Mouse (Mus musculus) kidney, adult 8-10 months (tissue): ENCODE data around the gene Zfp784.
"Not testable (repeated sequence)": the region's sequence is repeated elsewhere in the genome, so short reads cannot be mapped to it uniquely, and the experiment has no call there.

Experiments used
- DNase-seq, 2 experiments: peaks; one replicate each; pipeline ENCODE4 v3.0.0; 2022

The Zfp784 gene

DNA sequence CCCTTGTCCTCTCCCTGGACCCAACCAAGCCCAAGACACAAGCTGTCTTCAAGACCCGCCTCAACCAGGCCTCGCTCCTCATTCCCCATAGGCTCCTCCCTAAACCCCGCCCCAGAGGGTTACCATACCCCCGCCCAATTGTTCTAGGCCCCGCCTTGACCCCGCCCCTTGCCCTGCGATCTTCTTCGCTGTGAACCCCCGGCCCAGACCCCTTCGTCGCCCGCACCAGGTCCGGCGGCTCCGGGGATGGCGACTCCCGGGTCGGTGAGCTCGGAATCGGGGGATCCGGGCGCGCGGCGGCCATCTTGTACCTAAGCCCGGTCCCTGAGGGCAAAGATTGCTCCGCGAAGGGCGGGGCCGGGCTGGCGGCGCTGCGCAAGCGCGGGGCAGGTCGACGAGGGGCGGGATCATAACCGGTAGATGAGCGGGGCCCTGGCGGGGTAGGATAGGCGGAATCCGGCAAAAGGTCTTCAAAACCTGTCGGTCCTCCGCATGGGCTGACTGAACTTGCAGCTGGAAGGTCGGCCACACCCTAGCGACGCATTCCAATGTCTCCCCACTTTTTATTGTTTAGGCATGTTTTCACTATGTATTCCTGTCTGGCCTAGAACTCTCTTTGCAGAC lies at the start of gene Zfp784:
Zfp784 (minus strand) TSS at position 338 of the 624 bp plus-strand sequence.
- DNase-seq: peak; percentile 92 to 94

DNA sequence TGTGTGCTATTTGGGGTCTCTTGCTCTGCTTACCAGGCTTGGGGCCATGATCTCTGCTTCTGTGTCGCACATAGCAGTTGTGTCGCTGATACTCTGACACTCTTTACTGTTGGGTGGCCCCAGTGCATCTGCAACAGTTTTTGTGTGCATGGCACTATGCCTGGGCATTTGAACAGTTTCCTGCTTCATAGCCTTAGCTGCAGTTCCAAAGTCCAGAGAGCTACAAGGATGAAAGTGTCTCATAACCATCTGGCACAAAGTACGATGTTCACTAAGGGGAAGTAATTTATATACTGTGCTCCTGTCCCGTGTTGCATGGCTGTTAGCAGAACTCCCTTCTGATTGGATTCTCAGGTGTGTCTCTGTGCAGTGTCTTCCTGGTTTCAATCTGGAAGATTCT lies 49.6 kb upstream of the Zfp784 start:
- peak; percentile 59 to 70 for DNase-seq

DNA sequence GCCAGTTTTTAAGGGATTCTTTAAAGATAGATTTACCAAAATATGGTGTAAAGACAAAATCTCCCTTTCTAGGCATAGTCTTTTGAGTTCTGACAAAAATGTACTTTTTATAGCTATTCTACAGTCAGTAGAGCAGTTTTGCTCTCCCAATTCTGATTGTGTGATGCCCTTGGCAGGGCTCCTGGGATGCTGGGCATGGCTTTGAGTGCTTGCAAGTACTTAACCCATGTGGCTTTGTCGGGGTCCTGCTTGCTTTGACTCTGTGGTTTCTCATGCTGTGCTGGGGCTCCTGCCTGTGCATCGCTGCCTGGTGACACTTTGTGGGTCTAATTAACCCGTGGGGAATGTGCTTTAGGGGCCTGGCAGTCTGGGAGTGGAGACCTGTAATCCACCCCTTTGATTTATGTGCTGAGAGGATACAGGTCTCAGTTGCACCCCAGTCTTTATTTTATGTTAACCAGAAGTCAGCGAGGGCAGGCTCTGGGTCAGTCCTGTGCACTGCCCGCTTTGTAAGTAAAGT lies 48.7 kb upstream of the Zfp784 start:
- no peak for DNase-seq

DNA sequence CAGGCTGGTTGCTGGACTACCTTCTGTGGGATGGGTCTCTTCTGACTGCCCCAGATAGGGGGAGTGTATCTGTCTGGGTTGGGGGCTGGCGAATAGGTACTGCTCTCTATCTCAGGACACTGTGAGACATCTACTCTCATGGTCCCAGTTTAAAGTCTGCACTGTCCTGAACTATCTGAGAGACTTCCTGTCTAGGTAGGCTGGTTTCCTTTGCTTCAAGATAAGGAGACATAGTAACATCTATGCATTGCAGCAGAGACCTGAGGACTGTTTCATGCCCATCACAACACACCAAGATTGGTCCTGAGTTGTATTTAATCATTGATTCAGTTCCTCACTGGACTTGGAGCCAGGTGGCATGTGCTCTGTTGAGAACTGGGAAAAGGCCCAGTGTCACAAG lies 47.3 kb upstream of the Zfp784 start:
- DNase-seq: no peak

DNA sequence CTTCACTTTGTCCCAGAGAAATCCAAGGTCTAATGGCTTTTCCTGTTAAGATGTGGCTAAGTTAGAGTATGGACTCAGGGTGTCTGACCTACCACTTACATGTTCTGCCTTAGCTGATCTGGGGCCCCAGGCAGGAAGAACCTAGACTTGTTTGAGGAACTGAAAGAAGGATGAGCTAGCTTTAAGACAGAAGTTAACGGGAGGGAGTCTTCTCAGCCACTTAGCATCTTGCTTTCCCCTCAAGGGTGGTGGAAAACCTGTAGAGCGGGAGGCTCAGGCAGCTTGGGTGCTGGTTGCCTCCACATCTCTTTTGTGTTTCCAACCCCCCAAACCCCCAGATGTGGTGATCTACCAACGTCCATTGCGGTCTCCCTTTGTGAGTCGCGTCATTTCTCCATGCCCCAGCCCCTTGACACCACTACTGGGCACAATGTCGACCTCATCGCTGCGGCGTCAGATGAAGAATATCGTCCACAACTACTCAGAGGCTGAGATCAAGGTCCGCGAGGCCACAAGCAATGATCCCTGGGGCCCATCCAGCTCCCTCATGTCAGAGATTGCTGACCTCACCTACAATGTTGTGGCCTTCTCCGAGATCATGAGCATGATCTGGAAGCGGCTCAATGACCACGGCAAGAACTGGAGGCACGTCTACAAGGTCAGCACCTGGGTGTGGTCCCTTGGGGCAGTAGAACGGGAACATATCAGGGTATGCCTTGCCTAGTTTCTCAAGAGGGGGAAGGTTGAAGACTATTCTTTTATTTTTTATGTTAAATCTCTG lies 45.3 kb upstream of the Zfp784 start:
- peak; percentile 67 to 74 for DNase-seq

DNA sequence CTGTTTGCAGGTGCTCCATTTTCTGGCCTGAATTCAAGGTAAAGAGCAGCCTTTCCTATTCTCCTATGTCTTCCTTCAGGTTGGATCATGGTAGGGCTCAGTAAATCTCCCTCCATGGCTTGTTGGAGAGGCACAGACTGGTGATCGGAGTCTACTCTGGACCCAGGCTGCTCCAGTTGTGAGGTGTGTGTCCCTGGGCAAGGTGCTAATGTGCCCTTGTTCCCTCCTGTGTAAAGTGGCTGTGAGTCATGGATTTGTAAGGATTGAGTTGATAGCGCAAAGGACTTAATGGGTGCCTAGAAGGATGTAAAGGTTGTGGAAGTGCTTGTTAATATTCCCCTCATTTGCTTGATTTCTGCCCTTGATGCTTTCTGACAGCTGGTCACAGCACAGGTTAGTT lies 43.7 kb upstream of the Zfp784 start:
- no peak for DNase-seq

DNA sequence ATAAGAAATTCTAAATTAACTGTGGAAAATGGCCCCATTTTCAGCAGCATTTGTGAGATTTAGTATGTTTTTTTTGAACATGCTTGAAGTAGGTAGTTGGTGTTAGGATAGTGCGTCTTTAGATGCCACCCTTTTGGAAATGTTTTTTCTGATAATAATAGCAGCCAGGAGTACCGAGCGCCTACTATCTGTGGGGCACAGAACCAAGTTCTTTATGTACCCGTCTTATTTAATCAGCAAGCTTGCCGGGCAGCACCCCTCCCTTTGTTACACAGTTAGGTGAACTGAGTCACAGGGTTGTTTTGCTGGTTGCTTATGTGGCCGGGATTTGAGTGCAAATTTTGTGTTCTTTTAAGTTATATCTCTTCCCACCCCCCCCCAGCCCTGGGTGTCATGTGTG lies 43.0 kb upstream of the Zfp784 start:
- no peak for DNase-seq

DNA sequence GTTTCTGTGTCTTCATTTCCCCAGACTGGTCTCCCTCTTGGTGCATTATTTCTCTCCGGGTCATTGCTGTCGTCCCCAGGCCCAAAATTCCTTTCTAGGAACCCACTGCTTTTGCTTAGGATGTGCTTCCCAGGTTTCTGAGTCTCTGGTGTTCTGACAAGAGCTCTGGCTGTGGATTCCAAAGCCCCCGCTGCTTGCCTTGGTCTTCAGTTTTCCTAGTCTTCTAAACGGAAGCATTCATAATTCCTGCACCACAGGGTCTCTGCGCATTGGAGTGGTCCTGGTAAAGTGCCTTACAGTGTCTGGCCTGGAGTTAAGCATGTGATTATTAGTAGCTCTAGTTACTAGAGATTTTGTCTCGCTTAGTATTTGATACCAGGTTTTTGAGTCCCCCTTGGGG lies 42.6 kb upstream of the Zfp784 start:
- DNase-seq: no peak

DNA sequence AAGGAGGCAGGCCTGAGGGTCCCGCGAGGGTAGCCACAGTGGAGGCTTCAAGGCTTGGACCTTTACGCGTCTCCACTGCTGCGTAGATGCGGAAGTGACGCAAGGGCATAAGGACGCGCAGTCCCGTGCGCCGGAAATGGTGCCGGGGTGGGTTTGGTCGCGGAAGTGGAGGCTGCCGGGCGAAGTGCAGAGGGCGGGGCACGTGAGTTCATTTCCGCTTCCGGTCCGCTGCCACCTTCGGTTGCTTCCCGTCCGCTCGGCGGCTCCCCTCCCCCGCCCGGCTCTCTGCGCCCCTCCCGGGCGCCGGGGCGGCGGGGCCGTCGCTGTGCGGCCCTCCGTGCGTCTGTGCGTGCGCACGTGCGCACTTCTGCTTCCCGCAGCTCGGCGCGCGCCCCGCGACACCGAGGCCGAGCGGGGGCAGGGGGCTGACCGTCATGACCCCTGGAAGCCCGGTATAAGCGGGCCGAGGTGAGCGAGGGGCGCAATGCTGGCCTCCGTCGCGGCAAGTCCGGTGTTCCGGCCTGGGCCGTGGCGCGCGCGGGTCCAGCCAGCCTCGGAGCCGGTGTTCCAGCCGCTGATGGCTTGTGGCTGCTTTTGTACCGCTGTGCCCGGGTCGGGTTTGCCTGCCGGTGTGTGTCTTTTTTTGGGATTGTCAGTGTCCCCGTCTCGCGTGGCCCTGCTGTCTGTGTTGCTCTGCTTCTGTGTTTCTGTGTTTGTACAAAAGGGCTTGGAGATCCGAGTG lies 41.9 kb upstream of the Zfp784 start, which contains the start of gene Epn1:
Epn1 (plus strand) TSS at position 226 of the 742 bp plus-strand sequence.
- DNase-seq: peak; percentile 96

DNA sequence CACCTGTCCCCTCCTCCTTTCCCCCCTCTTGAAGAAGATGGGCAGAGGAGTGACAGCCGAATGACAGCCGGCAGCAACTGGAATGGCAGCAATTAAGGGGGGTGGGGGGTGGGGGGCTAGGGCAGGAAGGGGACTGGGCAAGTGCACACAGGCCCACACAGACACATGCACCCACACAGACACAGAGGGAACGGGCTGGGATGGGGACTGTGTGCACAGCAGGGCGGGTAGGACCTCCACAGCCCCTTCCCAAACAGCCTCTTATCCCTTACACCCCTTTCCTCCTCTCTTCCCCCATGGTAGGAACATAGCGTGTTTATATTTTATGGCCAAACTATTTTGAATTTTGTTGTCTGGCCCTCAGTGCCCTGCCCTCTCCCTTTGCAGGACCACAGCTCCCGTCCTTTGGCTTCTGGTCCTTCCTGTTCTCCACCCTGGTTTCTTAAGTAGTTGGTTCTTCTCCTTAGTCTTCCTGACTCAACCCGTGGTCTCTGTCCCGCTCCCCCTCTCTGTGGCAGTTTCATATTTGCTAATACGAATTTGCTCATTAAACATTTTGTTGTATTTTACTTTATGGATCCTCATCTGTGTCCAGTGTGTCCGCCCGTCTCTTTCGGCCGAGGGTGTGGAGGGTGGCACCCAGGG lies 41.2 kb upstream of the Zfp784 start:
- DNase-seq: not testable (repeated sequence)

DNA sequence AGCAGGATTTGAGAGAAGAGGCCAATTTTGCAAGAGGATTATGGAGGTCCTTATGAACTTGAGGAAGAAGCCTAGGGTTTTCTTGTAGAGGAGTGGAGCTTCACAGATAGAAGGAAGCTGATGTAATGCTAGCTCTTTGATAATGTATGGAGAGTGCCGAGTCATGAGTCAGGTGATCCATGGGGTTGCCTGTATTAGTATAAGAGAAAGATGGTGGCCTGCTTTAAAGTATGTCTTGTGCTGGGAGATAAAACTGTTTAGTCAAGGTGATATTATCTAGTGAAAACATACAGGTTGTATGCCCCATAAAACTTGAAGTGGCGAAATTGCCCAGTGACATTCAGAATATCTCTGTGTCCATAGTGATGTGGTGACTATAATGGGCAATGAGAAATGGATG lies 38.7 kb upstream of the Zfp784 start:
- no peak for DNase-seq

DNA sequence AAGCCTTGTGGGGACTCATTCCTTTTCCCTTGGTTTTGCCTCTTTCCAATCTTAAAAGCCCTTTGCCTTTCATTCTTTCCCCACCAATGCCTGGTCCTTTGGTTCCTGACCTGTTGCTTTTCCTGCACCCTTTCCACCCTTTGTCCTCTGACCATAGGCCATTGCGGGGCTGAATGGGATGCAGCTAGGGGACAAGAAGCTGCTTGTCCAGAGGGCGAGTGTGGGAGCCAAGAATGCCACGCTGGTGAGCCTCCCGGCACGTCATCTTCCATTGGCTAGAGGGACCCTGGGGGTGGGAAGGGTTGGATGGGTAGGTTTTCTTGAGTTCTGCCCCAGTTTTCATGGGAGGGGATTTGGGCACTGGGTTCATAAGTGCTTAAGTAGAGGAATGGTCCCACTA lies 36.7 kb upstream of the Zfp784 start:
- DNase-seq: peak in 1 of 2 experiments; percentile 40

DNA sequence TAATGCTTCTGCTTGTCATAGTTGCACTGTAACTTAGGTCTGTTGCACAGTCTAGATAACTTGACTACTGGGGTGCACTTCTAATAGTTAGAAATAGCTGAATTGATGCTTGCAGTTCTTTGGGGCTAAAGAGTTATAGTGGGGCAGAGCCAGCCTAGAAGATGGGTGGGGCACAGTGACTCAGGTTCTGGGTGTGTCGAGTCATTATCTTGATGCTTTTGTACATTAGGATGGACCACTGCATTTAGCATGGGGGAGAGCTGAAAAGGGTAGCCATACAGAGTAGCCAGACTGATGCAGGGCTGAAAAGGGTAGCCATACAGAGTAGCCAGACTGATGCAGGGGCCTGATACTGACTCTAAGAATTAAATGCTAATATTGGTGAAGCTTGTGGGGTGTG lies 35.3 kb upstream of the Zfp784 start:
- no peak for DNase-seq

DNA sequence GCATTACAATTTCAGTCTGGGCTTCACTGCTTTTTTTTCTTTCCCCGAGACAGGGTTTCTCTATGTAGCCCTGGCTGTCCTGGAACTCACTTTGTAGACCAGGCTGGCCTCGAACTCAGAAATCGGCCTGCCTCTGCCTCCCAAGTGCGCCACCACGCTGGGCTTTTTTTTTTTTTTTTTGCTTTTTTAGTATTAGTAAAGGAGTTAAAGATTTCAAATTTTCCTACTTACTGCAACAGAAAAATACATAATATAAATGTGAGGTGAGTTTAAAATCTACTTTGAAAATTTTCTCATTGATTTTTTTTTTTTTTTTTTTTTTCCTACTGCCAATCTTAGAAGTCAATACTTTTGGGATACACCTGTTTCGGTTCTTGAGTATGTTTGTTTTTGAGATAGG lies 26.6 kb upstream of the Zfp784 start:
- DNase-seq: no peak

DNA sequence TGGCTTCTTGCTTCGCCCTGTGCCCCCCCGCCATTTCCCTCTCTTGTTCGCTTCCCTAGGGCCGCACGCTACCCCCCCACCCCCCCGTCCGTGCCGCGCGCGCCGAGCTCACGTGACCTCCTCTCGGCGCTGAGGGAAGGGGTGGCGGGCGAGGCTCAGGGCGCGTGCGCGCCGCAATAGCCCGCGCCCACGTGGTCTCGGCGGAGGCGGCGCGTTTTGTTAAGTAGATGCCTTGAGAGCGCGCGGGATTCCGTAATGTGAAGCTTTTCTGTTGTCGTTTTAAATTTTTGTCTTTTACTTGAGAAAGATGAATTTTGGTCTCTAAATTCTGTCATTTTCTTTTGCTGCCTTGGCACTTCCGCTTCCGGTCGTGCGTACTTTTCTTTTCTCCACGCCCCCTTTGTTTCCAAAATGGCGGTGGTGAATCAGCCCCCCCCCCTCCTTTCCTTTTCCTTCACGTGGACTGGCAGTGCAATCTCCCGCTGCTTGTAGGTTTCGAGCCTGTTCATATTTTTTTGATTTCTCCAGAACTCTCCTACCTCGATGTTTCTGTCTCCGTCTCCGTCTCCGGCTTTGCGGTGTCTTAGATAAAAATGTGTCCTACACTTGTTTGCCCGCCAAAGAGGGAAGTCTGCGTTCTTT lies 24.2 kb upstream of the Zfp784 start:
- DNase-seq: peak in 1 of 2 experiments; percentile 69

DNA sequence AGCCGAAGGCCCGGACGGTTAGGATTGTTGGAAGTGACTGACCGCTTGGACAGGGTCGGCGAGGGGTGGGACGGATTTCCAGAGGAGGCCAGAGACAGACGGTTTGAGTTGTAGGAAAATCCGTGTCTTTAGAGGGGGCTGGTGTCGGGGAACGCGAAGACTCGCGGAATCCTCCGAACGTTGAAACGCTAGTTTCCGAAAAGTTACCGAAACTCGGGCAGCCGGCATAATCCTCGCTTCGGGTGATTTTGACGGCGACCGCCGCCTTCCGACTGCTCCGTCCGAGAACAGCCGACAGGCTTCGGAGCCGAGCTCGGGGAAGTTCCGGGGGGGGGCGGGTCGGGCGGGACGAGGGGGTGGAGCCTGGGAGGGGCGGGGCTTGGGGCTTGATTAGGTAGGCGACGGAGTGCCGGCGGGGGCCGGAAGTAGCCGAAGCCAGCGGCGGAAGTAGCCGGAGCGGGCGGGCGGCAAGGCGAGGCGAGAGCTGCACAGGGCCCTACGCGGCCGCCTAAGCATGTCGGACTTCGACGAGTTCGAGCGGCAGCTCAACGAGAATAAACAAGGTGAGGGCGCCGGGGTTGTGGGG lies 23.6 kb upstream of the Zfp784 start, which contains the start of gene U2af2:
U2af2 (plus strand) TSS at position 370 of the 586 bp plus-strand sequence.
- peak; percentile 91 to 92 for DNase-seq

DNA sequence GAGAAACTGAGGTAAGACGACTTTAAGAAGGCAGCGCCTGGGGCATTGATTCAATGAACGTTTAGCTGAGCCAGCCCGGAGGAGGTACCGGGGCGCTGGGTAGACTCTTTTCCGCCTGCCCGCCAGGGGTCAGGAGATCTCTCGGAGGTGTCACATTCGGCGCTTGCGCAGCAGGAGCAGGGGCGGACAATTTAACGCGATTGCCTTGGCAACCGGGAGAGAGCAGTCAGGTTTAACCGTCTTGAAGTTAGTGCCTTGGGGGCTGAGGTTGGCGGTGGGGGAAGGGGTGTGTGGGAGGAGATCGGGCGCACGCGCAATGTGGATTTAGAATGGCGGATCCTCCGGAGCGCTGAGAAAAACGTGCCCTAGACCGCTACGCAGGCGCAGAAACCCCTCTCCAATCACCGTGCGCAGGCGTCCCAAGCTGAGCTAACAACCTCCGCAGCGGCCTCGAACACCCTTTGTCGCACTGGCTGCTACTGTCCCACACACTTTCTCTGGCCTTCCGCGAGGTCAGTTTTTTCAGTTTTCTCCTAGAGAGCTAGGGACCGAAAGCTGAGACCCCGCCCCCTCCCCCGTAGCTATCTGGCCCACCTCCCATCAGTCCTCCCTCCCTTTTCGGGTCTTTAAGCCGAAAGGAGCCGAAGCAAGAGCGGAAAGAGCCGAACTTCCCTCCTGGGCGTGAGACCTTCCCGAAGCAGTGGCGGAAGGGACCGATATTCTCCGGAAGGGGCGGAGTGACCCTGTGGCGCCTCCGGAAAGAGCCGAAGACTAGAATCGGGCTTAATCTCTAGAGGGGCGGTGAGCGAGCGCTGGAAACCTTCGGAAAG lies 22.9 kb upstream of the Zfp784 start:
- peak; percentile 98 to 99 for DNase-seq

DNA sequence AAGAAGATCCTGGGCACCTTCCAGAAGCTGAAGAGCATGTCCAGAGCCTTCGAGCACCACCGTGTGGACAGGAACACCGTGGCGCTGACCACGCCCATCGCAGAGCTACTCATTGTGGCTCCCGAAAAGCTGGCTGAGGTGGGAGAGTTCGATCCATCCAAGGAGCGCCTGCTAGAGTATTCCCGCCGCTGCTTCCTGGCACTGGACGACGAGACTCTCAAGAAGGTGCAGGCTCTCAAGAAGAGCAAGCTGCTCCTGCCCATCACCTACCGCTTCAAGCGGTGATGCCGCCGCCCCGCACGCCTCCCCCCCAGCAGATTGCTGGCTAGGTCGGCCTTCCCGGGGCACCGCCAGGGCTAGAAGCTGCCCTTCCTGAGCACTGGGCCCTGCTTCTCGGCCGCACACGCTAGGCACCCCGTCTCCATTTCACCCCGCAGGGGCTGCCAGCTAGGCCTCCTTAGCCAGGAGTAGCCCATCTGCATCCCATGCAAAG lies 22.0 kb upstream of the Zfp784 start:
- peak; percentile 83 to 87 for DNase-seq

DNA sequence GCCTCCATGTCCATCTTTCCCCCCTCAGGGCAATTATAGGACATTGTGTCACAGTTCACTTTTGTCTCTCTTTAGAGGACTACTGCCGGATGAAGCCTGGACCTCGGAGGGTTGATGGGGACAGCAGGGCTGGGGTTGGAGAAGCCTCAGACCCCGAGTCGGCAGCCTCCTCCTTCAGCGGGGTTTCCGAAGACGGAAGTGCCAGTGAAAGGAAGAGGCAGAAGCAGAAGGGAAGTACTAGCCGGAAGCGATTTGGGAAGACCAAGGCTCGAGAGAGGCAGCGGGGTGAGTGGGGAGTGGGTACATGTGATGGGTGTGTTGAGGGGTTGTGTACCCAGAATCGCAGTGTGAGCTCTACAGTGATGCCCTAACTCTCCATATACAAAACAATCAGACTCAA lies 21.2 kb upstream of the Zfp784 start:
- DNase-seq: no peak

DNA sequence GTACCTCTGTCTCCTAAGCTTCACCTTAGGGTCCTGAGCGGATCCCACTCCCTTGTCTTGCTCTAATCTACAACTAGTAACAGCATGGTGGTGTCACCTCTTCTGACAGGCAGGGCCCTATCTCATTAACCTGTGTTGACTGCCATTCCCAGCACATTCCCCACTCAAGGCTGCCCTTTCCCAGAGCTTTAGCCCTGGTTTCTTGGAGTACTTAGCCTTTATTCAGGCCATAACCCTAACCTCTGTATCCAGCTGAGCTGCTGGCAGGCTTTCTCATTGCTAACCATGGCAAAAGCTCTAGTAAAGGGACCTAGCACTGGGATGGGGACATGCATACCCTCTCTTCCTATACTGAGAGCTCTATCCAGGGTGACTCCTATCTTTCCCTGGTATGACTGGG lies 20.4 kb upstream of the Zfp784 start:
- no peak for DNase-seq

DNA sequence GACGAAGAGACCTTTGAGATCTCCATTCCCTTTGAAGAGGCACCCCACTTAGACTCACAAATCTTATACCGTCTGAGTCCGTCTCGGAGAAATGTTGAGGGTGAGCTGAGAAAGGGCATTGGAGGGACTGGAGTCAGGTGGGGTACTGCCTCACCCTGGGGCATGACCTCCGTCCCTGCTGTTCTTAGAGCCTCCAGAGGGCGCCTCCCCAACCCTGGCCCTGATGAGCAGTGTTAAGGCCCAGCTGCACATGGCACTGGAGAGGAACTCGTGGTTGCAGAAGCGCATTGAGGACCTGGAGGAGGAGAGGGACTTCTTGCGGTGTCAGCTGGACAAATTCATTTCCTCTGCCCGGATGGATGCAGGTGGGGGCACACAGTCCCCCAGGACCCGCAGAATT lies 19.6 kb upstream of the Zfp784 start:
- no peak for DNase-seq
